Mouse (Mus musculus): ENCODE measurements around the gene Ccp110.

DNA sequence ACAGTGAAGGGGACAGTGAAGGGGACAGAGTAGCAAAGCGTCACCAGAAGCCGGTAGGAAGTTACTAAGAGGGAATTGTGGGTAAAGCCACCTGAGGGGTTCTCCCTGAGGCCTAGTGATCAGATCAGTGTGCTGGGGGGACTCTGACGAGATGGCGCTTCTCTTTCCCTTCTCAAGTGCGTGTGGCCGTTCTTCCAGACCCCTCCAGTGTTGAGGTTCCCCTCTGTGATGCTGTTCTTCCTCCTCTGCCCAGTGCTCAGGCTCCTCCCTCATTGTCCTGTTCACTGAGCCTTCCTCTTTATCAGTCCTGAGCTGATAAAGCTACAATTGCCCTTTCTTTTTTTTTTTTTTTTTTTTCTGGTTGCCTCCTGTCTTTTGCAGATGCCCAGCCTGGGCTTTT lies 29.9 kb downstream of the Ccp110 start:
- TF ChIP-seq CTCF (IDR thresholded peaks at IDR 0.05; ENCODE audit: low read depth, low read length) (0 out of 2 replicates have a peak, but pooled peaks have one; percentile 10), POLR2A (IDR thresholded peaks at IDR 0.05; ENCODE audit: borderline replicate concordance, low read depth, low read length) (no peak)

Measured in bone marrow macrophage, adult 2 months (primary cell).